Mouse (Mus musculus): ENCODE measurements around the gene Fxr1. TPM values are rescaled to one million over a fixed set of nuclear protein-coding genes. Genes with fewer than 3 reads are reported as not detected.

The Fxr1 gene
- total and polyA plus RNA-seq, 2 experiments from 2014 or later: 28.6 to 29.6 TPM

- DNase-seq (ENCODE audit: low spot score) (peak; percentile 96), ATAC-seq (peak; percentile 96)
- Histone ChIP-seq H3K36me3 (ENCODE audit: insufficient read depth, low read length) (0 out of 2 replicates have a peak, but pooled peaks cover 3% of the 10 kb centered on the region), H3K9me3 (ENCODE audit: low read length) (no peaks in the 10 kb centered on the region), H3K9ac (replicated peaks; ENCODE audit: low read length) (peak within 1 kb of the TSS; percentile 81), H3K4me3 (ENCODE audit: low read length) (peak within 1 kb of the TSS; percentile 81), H3K4me2 (ENCODE audit: low read depth, low read length) (peak within 1 kb of the TSS; percentile 70), H3K4me1 (ENCODE audit: insufficient read depth, low read length) (peaks cover 11% of the 10 kb centered on the region), H3K27me3 (ENCODE audit: insufficient read depth, low read length) (no peaks in the 10 kb centered on the region), H3K27ac (peak within 1 kb of the TSS; percentile 80)
- under 1% methylated on average over 50 of the region's 50 CpGs for WGBS
- TF ChIP-seq CTCF (IDR thresholded peaks at IDR 0.05; ENCODE audit: low read depth): 0 out of 2 replicates have a peak, but pooled peaks have one; percentile 5
These were observed 61.3 kb downstream of the Fxr1 start, which contains the start of gene Dnajc19 for GRCm38 (mm10) chr3:34080900-34081662. Gene Dnajc19 (minus strand): TSS chr3:34081321.

DNA sequence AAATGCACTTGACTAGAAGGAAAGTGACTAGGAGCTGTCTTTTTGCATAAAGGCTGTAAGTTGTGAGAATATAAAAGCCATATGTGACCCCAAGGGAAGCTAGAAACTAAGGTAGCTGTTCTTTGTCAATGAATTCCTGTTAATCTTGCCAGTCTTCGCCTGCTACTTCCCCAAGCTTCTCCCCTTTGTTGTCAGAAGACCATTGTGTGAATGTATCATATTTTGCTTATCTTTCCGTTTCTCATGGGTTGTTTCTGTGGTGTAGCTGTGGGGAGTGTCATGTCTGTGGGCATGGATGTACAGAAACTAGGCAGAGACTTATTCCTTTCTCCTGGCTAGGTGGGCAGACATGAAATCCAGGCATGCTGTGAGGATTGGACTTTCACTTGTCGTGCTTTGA, 62.2 kb downstream of the Fxr1 start:
- 90% methylated on average over 3 of the region's 3 CpGs for WGBS
- peak overlapping the region; percentile 70 for H3K4me2 ChIP-seq (ENCODE audit: low read depth, low read length)
- H3K27me3 ChIP-seq (ENCODE audit: insufficient read depth, low read length): no peaks in the 10 kb centered on the region
- no peak for TF ChIP-seq CTCF (IDR thresholded peaks at IDR 0.05; ENCODE audit: low read depth)
- peak overlapping the region; percentile 81 for H3K4me3 ChIP-seq (ENCODE audit: low read length)
- H3K27ac ChIP-seq: 0 out of 2 replicates have a peak overlapping the region, but pooled peaks have one; percentile 80
- H3K36me3 ChIP-seq (ENCODE audit: insufficient read depth, low read length): no peaks in the 10 kb centered on the region
- no peaks in the 10 kb centered on the region for H3K9me3 ChIP-seq (ENCODE audit: low read length)
- ATAC-seq: no peak
- DNase-seq (ENCODE audit: low spot score): no peak
- peak overlapping the region; percentile 81 for H3K9ac ChIP-seq (replicated peaks; ENCODE audit: low read length)
- peaks cover 11% of the 10 kb centered on the region for H3K4me1 ChIP-seq (ENCODE audit: insufficient read depth, low read length)

DNA sequence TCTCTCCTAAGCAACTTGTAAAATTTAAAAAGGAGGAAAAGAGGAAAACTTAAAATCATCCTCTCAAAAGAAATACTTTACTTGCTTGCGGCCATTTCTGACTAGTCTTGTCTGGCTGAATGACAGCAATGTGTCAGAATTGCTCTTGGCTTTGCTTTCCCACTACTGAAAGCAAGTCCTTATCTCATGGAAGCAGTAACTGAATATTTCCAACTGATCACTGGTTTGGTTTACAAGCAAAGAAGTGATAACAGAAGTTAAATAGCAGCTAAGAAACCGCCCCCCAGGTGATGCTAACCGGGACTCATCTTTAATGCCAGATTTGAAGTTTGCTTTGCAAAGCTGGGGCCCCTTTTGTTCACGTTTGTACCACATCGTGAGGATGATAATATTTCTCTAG, 63.9 kb downstream of the Fxr1 start:
- H3K9ac ChIP-seq (replicated peaks; ENCODE audit: low read length): no peak overlapping the region
- no peak for DNase-seq (ENCODE audit: low spot score)
- H3K27ac ChIP-seq: no peak overlapping the region
- no peak for TF ChIP-seq CTCF (IDR thresholded peaks at IDR 0.05; ENCODE audit: low read depth)
- no peak overlapping the region for H3K4me2 ChIP-seq (ENCODE audit: low read depth, low read length)
- H3K4me1 ChIP-seq (ENCODE audit: insufficient read depth, low read length): peaks cover 11% of the 10 kb centered on the region
- H3K36me3 ChIP-seq (ENCODE audit: insufficient read depth, low read length): no peaks in the 10 kb centered on the region
- ATAC-seq: no peak
- no peak overlapping the region for H3K4me3 ChIP-seq (ENCODE audit: low read length)
- H3K27me3 ChIP-seq (ENCODE audit: insufficient read depth, low read length): no peaks in the 10 kb centered on the region
- 75% methylated on average over 5 of the region's 5 CpGs for WGBS
- H3K9me3 ChIP-seq (ENCODE audit: low read length): no peaks in the 10 kb centered on the region

- no peaks in the 10 kb centered on the region for H3K27me3 ChIP-seq (ENCODE audit: insufficient read depth, low read length)
- no peaks in the 10 kb centered on the region for H3K4me1 ChIP-seq (ENCODE audit: insufficient read depth, low read length)
- TF ChIP-seq CTCF (IDR thresholded peaks at IDR 0.05; ENCODE audit: low read depth): no peak
- no peak for ATAC-seq
- no peak overlapping the region for H3K4me3 ChIP-seq (ENCODE audit: low read length)
- H3K9me3 ChIP-seq (ENCODE audit: low read length): no peaks in the 10 kb centered on the region
- WGBS: 40% methylated on average over 2 of the region's 2 CpGs
- DNase-seq (ENCODE audit: low spot score): no peak
- H3K4me2 ChIP-seq (ENCODE audit: low read depth, low read length): no peak overlapping the region
- no peak overlapping the region for H3K9ac ChIP-seq (replicated peaks; ENCODE audit: low read length)
- H3K27ac ChIP-seq: no peak overlapping the region
- no peaks in the 10 kb centered on the region for H3K36me3 ChIP-seq (ENCODE audit: insufficient read depth, low read length)
These were observed 83.1 kb downstream of the Fxr1 start for GRCm38 (mm10) chr3:34102891-34103290.

DNA sequence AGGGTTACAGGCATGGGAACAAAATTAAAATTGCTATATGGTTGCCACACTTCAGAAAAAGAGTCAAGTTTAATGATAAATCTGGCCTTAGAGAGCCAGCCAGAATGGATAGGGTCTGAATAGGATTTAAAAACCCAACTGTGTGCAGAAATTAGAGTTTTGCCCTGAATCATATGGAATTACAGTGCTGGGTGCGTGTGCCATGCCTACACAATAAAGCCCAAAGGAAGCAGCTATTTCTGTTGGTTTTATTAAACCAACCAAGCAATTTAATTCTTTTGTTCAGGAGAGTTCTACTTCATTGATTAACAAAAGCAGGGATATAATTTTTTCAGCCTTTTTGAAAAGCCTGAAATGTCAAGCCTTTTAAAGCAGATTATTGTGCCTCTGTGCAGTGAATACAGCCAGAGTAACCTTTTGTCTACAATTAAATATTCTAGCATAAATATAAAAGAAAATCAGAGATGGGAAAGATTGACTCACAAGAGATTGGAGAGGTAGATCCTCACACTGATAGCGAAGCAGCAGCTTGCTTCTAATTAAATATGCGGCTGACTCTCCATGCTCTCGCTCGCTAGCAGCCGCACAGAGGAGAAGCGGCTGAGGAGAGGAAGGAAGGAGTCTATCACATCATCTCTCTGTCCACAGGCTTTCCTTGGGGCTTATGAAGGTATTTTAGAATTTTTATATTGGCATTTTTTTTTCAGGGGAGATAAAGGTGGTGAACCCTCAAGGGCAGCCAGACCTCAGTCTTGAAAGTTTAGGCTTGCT, 84.3 kb downstream of the Fxr1 start:
- Histone ChIP-seq H3K4me3 (ENCODE audit: low read length) (no peak overlapping the region), H3K4me2 (ENCODE audit: low read depth, low read length) (peak overlapping the region; percentile 24; the same call in 1 of the 2 replicates), H3K9me3 (ENCODE audit: low read length) (no peaks in the 10 kb centered on the region), H3K27me3 (ENCODE audit: insufficient read depth, low read length) (no peaks in the 10 kb centered on the region; the same call in 1 of the 2 replicates), H3K36me3 (ENCODE audit: insufficient read depth, low read length) (no peaks in the 10 kb centered on the region), H3K4me1 (ENCODE audit: insufficient read depth, low read length) (no peaks in the 10 kb centered on the region), H3K27ac (no peak overlapping the region), H3K9ac (replicated peaks; ENCODE audit: low read length) (no peak overlapping the region)
- ATAC-seq (0 out of 2 replicates have a peak, but pooled peaks have one; percentile 53), DNase-seq (ENCODE audit: low spot score) (peak; percentile 45)
- WGBS: 12% methylated on average over 7 of the region's 7 CpGs
- no peak for TF ChIP-seq CTCF (IDR thresholded peaks at IDR 0.05; ENCODE audit: low read depth)

DNA sequence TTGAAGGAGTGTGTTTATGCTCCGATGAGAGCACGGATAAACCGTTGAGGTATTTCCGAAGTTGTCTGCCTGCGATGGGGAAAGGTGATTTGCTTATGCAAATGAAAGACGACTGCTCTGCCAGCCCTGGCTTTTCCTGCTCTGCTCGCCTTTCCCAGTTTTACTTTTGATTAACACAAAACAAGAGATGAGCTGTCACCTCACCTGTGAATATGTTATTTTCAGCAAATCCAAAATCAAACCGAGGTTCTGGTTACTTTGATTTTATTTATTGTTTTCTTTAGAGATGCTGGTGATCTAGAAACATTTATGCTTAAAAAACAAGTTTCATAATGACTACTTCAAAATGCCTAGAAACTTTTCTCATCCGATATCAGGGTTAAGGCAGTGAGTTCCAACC, 86.7 kb downstream of the Fxr1 start:
- no peak overlapping the region for H3K4me3 ChIP-seq (ENCODE audit: low read length)
- no peaks in the 10 kb centered on the region; the same call in 1 of the 2 replicates for H3K27me3 ChIP-seq (ENCODE audit: insufficient read depth, low read length)
- H3K27ac ChIP-seq: no peak overlapping the region
- DNase-seq (ENCODE audit: low spot score): no peak
- H3K9ac ChIP-seq (replicated peaks; ENCODE audit: low read length): no peak overlapping the region
- 0 out of 2 replicates have a peak overlapping the region, but pooled peaks have one; percentile 10 for H3K4me2 ChIP-seq (ENCODE audit: low read depth, low read length)
- no peak for TF ChIP-seq CTCF (IDR thresholded peaks at IDR 0.05; ENCODE audit: low read depth)
- WGBS: 26% methylated on average over 9 of the region's 9 CpGs
- H3K36me3 ChIP-seq (ENCODE audit: insufficient read depth, low read length): no peaks in the 10 kb centered on the region
- H3K9me3 ChIP-seq (ENCODE audit: low read length): no peaks in the 10 kb centered on the region
- H3K4me1 ChIP-seq (ENCODE audit: insufficient read depth, low read length): no peaks in the 10 kb centered on the region
- ATAC-seq: no peak

Measured in hindbrain, postnatal 0 days (tissue).